Mouse (Mus musculus) splenic B cell, adult 2 months (primary cell): ENCODE measurements around the gene Mapk12.

ENCODE experiments used
- DNase-seq: peaks from one replicate; pipeline ENCODE4 v3.0.0-alpha.2; 2011; ENCODE audit warnings: low read depth, low spot score
- H3K27me3 ChIP-seq: 2 replicates; pipeline ENCODE4 v1.6.1; 2012; ENCODE audit warnings: mild to moderate bottlenecking, low read length, moderate library complexity, mixed read lengths; ENCODE audit not compliant: control insufficient read depth, poor library complexity, insufficient read depth, severe bottlenecking
- H3K36me3 ChIP-seq: 2 replicates; pipeline ENCODE4 v1.6.1; 2012; ENCODE audit warnings: mild to moderate bottlenecking, low read length, moderate library complexity, mixed read lengths; ENCODE audit not compliant: control insufficient read depth, poor library complexity, insufficient read depth, severe bottlenecking

Mapk12 gene

DNA sequence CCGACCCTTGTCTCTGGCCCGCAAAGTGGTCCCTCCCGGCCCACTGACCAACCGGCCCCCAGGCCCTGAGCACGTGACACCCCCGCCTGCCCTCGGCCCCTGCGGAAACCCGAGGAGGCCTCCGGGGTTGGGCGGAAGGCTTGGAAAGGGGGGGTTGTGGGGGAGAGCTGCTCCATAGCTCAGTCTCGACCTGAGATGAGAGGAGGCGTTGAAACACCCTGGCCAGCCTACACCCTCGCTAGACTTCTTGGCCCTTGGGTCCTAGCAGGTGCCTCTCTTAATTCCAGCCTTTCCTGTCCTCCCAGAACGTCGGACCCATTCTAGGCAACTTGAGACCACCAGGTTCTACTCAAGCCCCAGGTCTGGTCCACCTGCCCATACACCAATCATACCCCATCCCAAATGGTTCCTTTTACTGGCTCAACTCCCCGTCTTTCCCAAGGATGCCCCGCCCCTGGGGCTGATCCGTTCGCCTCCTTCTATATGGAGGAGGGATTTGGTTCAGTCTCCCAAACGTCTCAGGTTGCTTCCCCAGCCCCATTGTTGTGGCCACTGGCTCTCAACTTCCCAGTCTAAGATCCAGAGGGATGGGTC, at the start of gene Mapk12:
Mapk12 (minus strand) TSS at position 45 of the 594 bp plus-strand sequence.
- DNase-seq: peak; percentile 33
- Histone ChIP-seq H3K36me3 (peaks cover 2% of the 10 kb centered on the region; the same call in 1 of the 2 replicates), H3K27me3 (0 out of 2 replicates have a peak, but pooled peaks cover 2% of the 10 kb centered on the region)

DNA sequence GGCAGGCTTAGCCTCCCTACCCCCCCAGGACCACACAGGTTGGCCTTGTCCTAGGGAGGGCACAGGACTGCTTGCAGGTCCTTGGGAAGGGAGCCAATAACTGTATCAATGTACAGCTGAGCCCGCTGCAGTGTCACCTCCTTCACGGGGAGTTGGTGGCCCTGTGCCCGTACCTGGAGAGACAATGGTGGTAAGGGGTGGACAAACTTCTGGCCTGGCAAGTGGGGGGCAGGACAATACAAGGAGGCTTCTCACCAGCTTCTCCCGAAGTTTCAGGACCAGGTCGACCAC, 44.4 kb upstream of the Mapk12 start:
- no peak for DNase-seq
- H3K36me3 ChIP-seq: no peaks in the 10 kb centered on the region
- H3K27me3 ChIP-seq: no peaks in the 10 kb centered on the region

DNA sequence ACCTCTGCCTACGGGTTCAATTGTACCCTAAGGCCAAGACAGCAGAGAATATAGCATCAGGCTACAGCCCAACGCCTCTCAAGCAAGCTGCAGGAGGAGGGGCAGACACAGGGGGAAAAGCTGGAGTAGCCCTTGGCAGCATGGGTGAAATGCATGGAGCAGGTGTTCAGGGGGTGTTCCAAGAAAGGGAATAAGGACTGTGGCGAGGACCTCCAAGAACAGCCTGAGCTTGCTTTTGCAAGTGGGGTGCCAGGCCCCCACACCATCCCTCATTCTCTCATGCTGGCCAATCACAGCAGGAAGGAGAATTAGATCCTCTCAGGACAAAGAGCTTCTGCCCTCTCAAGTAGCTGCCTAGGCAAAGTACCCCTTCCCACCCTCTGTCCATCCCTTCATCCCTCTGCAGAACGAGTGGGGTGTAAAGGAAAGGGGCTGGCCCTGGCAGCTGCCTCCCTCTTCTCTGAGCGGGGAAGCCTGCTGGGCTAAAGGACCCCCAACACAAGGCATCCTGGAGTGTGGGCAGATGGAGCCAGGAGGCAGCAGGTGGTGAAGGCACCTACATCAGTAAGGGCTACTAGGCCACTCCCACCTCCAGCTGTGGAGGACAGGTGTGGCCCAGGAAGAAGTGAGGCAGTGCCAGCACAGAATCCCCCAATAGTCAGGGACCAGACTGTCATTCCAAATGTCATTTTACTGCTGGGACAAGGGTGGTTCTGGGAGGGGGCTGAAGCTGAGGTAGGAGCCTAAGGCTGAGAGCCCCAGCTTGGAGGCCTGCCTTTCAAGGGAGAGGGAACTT, 43.8 kb upstream of the Mapk12 start:
- DNase-seq: no peak

DNA sequence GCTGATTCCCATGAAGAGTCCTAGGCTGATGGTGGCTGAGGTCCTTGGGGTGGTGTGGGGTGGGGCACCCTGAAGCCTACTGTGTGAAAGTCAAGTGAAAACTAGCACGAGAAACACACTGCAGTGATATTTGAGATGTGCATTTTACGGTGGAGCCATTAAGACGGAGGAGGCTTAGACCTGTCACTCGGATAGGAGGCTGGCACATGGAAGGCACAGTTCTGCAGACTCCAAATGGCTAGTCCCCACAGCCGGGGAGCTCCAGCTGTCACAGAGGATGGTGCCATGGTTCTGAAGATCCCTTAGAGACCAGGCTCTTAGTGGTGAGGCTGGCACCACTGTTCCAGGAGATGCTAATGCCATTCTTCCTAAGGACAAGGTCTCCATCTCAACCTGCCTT, 42.3 kb upstream of the Mapk12 start:
- DNase-seq: no peak
- no peaks in the 10 kb centered on the region for H3K36me3 ChIP-seq
- H3K27me3 ChIP-seq: no peaks in the 10 kb centered on the region

More for the DNA sequence above, 43.8 kb upstream of the Mapk12 start:
- Histone ChIP-seq H3K36me3 (no peaks in the 10 kb centered on the region), H3K27me3 (no peaks in the 10 kb centered on the region)

DNA sequence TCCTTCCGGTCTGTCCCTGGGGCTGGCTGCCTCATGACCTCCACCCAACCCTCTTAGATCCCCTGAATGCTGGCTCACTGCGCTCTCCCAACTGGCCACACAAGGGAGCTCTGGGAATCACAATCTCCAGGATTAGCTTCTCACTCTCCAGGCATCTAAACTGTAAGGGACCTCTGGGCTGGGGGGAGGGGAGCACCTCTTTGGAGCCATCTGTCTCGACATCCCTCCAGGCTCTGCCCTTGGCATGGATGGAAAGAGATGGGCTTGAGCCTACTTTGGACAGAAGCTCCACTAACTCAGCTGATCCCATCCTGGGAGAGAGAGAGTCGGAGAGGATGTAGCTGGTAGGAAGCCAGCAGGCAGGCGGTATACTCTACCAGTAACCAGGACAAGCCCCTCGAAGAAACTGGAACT, 41.8 kb upstream of the Mapk12 start:
- DNase-seq: no peak
- H3K36me3 ChIP-seq: no peaks in the 10 kb centered on the region
- H3K27me3 ChIP-seq: no peaks in the 10 kb centered on the region

DNA sequence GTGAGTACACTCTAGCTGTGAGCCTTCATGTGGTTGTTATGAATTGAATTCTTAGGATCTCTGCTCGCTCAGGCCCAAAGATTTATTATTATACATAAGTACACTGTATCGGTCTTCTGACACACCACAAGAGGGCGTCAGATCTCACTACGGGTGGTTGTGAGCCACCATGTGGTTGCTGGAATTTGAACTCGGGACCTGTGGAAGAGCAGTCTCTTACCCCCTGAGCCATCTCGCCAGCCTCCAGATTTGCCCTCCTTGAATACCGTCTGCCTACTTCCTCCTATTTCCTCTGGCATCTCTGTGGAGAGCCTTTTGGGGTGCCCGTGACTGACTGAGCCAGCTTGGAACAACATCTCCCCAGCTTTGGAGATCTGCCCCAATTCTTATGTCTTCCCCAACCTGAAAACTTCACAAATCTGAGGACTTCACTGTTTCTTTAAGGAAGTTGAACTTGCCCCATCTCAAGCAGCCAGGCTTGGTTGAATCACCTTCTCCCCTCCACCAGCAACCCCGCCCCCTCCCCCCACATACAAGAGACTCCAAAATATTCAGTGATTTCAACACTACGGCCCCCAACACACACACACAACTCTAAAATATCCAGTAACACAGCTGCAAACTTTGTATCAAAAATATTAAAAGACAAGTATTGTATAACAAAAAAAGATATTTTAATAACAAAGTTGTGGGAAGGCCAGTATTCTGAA, 41.2 kb upstream of the Mapk12 start:
- no peaks in the 10 kb centered on the region for H3K36me3 ChIP-seq
- no peak for DNase-seq
- no peaks in the 10 kb centered on the region for H3K27me3 ChIP-seq

DNA sequence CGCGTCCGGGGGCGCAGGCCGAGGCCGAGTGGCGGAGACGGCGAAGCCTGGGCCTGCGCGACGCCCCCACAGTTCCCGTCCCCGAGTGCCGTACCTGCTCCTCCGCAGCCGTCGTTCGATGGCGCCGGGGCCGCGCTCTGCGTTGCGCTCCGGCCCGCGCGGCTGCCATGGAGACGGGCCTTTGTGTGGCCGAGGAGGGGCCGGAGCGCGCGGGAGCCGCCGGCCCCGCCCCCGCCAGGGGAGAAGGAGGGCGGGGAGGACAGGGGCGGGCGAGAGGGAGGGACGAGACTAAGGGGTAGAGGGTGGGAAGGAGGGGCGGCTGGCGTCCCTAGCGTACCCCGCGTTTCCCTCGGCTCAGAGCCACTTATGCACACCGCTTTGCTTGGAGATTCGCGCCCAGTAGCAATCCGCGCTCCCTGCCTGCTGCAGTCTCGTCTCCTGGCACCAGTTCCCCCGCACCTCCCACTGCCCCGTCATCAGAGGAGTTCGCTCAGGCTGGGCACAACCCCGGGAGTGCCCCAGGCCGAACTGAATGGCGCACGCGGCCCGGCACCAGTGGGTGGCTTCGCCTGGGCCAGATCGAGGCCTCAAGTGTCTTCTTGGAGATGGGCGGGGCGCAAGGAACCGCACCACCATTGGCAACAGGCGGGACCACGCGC, 40.2 kb upstream of the Mapk12 start, which contains the start of gene Plxnb2:
Plxnb2 (minus strand) TSS at position 218 of the 659 bp plus-strand sequence.
- Histone ChIP-seq H3K36me3 (no peaks in the 10 kb centered on the region), H3K27me3 (no peaks in the 10 kb centered on the region)
- peak; percentile 58 for DNase-seq

DNA sequence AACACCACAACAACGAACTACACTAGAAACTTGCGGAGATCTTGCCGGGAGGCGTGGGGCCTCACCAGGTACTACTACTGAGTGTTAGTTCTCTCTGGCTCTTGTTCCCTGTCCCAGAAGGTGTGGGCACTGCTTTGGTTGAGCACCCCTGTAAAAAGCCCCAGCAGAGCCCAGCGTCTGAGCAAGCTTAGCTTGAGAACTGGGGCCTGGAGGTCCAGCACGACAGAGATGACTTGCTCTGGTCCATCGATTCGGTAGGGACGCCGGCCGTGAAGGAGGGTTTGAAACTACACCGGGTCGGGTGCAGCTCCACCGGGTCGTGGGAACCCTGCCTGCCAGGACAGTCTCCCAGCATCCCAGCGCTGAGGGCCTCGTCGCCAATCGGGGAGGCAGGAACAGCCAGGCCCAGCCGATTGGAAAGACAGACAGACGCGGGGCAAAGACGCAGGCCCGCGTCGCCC, 39.6 kb upstream of the Mapk12 start:
- H3K27me3 ChIP-seq: no peaks in the 10 kb centered on the region
- H3K36me3 ChIP-seq: no peaks in the 10 kb centered on the region
- peak; percentile 17 for DNase-seq

DNA sequence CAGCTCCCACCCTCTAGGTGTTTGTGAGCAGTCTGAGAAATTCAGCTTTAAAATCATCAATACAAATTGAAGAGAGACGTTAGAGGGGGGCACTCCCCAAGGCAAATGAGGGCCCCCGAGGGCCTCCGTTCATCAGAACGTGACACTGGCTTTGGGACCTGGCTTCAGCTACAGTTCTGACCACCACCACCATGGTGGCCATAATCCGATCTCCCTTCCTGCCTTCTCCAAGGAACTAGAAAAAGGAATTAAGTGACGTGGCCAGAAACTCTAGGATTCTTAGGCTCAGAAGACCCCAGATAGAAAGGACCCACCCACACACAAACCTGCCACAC, 39.1 kb upstream of the Mapk12 start:
- no peak for DNase-seq
- Histone ChIP-seq H3K27me3 (no peaks in the 10 kb centered on the region), H3K36me3 (no peaks in the 10 kb centered on the region)

DNA sequence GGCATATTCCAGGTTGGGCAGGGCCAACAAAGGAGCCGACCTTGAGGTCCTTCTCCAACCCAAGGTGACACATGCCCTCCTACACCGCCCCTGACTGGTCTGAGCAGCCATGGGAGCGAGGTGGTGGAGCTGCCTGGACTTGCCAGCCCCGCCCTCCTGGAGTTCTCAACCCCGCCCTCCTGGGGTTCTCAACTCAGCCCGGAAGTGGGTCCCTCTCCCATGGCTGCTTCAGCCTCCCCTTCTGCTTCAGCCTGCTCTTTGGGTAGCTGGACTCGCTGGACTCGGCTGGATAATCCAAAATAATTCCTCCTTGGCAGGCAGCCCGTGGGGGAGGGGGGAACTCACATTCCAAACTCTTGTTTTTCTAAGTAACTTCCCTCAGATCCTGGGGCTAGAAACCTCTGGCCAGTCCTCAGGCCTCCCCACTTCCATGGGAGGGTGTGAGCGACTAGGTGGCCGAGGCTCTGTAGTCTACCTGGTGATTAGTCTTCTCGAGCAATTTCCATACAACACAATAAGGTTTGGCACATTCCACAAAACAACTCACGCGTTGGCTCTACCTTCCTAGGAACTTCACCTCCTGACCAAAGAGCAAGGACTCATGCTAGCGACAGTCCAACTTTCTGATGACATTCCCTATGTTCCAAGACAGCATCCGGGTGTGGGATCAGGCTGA, 38.6 kb upstream of the Mapk12 start:
- Histone ChIP-seq H3K36me3 (no peaks in the 10 kb centered on the region), H3K27me3 (no peaks in the 10 kb centered on the region)
- no peak for DNase-seq

DNA sequence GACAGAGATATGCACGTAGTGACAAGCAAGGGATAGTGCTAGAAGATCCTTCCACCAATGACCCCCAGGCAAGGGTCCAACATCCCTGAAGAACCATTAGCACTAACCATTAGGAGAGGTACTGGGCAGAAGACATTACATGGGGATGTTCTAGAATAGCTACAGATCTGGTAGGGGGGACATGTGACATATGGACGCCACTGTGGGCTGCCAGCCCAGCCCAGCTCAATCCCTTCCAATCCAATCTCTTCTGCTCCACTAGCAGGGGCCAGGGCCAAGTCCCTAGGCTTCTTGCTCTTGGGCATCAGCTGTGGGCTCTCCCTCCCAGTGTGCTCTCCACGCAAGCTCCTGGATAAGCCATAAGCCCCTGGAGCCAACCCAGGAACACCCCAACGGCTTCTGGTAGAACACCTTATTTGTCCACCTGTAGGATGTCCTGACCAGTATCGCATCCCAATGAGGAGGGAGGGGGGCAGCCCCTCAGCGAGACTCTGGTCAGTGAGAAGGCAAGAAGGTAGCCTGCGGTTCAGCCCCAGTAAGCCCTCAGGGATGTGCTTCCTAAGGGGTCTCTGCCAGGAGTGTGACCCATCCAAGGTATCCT, 37.9 kb upstream of the Mapk12 start:
- Histone ChIP-seq H3K36me3 (no peaks in the 10 kb centered on the region), H3K27me3 (no peaks in the 10 kb centered on the region)
- no peak for DNase-seq

DNA sequence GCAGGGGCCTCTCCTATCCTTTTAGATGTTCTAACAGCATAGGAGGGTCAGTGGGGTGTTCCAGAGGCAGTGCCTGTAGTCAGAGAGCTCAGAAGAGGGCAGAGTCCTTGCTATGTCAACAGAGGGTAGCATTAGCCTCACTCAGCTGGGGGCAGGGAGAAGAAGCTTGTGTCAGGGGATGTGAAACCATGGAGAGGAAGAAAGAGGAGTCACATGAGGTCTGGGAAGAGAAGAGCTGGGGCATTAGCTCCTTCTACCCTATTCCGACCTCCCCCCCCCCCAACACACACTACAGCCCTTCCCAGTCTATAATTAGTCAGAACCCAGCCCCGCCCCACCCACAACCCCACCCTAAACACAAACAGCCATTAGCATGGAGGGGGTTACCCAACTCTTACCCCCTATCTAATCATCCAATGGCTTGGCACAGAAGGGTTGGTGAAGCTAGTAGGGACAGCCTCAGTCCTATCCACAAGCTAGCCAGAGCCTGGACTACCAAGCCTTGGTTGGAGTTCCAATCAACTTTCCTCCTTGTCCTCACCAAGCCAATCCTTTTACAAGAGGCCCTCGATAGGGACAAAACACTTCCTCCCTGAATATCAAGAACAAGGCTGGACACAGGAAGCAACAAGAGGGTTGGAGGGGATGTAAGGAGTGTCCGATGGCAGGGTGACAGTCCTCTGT, 37.2 kb upstream of the Mapk12 start:
- DNase-seq: peak; percentile 53
- Histone ChIP-seq H3K27me3 (no peaks in the 10 kb centered on the region), H3K36me3 (no peaks in the 10 kb centered on the region)

DNA sequence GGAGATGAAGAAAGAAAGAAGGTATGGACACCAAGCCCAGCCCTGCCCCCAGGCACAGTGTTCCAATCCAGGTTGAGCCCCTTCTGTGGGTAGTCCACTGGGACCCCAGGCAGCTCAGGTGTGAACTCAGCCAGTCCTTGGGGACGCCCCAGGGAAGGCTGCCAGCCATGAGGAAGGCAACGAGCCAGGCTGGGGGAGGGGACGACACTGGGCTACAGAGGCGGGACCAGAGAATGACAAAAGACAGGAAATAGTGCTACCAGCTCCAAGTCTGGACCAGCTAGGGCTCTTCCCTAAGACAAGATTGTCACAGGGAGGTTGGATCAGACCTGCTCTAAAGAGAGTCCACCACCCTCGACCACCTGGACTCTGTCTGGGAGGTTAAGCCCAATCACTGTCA, 36.6 kb upstream of the Mapk12 start:
- Histone ChIP-seq H3K36me3 (no peaks in the 10 kb centered on the region), H3K27me3 (no peaks in the 10 kb centered on the region)
- peak; percentile 53 for DNase-seq
